Mouse (Mus musculus) gonadal fat pad, adult 2 months (tissue): Measurements from ENCODE around the gene Tmem200b. TPM values are rescaled to one million over a fixed set of nuclear protein-coding genes. Genes with fewer than 3 reads are reported as not detected.

Experiments
- DNase-seq: peaks from one replicate; pipeline ENCODE4 v3.0.0-alpha.2; 2012; ENCODE audit warnings: low read depth
- polyA plus RNA-seq: library from polyadenylated mRNA; depleted of rRNA; stranded (reverse); fragments of >200 nt; gene quantifications from 2 replicates; pipeline ENCODE4 v1.2.3, GENCODE M21; 2012

The Tmem200b gene
- polyA plus RNA-seq, 1 experiment: 12.7 TPM

DNA sequence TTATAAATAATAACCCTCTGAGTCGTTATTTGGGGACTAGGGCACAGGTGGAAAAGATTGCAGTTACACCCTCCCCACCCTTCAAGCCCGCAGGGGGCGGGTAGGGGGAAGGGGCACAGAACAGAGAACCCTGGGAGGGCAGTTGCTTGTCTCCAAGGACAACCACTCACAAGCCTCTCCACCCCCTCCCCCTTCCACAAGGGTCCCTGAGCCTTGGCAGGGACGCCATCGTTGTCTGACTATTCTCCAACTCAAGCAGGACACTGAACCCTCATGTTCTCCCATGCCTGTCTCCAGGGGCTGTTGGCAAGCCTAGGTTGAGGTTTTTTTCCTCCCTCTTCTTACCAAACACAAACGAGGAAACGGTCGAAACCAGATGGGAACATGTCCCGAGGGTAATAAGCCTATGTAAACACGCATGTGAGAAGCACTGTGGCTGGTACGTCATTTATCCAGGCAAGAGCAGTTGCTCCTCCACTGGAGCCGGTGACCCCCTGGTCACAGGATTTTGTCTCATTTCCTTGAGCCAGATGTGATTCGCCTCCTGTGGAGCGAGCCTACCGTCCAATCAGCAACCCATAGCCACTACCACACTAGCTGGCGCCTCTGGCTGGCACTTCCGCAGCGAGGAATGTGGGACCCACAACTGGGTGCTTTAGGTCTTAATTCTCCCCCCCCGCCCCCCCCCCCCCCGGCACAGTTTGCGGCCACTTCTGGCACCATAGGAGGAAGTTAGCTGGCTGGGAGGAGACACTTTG is 11.2 kb upstream of the Tmem200b start:
- no peak for DNase-seq

DNA sequence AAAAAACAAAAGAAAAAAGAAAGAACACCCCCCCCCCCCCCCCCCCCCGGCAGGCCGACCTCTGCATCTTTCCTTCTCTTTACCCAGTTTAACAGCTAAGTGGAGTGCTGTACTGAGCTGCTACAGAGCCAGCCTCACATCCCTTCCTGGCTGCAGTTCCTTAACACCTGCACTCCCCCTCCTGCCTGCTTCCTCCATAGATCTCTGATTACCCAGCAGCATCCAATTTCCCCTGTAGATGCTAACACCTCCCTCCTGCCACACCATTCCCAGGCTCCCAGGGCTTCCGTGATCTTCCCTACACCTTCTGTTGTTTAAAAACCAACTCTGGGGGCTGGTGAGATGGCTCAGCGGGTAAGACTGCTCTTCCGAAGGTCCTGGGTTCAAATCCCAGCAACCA is 10.1 kb upstream of the Tmem200b start:
- no peak for DNase-seq

DNA sequence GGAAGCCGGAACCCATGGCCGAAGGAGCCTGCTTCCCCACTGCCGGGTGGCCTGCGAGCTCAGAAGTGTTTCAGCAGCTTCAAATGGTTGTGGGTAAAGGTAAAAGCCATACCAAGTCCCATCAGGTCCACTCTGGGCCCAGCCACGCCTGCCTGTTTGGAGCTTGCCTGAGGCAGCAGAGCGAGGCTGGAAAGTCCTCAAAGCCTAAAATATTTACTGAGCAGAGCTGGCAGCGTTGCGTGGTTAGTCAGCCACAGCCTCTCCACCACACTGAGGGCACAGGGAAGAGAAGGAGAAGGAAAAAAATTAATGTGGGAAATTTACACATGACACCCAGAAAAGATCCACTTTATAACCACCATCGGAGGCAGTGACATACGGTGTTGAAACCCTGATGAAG is 8.0 kb upstream of the Tmem200b start:
- no peak for DNase-seq

DNA sequence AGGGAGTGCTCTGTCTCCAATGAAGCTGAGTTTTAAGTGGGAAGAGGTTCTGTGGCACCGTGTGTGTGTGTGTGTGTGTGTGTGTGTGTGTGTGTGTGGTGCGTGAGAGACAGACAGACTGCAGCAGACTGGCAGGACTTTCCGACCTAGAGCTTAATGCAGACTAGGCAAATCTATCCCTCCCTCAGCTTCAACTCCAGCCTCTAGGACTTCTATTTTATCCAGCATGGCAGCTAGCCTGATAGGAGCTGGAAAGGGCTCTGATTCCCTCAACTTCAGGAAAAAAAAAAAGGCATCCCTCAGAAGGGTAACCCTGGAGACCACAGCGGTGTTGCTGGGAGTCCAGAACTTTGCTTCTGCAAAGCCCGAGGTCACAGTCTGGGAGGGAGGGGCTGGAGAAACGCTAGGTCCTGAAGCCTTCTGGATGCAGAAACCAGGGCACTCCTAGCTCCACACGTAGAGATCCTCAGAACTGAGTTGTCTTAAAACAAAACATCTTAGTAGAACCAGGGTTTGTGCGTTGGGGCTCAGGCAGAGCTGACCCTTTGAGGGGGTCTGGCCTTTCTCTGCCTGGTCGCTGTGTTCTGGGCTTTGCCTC is 7.4 kb upstream of the Tmem200b start:
- DNase-seq: no peak

DNA sequence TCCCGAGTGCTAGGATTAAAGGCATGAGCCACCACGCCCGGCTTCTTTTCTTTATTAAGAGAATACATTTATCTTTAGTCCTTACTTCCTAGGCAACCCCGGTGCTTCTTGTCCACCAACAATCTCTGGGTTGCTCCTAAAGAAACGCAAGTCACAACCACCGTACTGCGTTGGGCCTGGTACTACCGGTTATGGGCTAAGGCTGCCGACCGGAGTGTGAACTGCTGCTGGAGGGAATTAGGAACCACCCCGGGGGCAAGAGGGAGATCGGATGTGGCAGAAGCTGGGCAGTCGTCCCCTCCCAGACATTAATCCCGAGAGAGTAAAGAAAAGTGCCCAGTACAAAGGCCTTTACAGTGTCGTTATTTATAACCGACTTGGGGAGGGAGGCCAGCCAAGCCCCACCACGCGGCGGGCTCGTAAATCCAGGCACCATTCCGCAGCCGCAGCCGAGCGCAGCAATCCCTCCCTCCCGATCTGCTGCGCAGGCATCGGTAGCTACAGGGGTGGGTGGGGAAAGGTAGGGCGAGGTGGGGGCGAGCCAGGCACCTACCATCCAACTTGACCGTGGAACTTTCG is 6.6 kb upstream of the Tmem200b start:
- no peak for DNase-seq

DNA sequence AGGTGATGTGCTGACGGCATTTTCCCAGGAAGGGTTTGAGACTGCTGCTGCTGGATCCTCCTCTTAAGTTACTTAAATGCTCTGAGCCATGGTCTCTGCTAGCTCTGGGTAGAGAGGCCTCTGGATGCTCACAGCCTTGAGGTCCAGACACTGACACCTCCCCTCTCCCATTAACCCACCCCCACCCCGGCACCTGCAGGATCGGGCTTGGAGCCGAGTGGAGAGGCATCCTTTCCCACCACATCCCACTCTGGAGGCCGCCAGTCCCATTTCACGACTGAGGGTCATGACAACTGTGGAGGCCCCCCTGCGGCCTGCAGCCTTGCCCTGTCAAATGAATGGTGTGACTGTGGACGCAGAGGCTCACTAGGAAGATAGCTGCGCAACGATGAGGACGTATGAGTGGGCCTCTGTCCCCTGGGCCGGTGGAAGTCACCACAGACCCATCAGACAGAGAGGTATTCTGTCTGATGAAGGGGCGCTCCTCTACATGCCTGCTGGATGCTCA is 5.7 kb upstream of the Tmem200b start:
- DNase-seq: no peak

DNA sequence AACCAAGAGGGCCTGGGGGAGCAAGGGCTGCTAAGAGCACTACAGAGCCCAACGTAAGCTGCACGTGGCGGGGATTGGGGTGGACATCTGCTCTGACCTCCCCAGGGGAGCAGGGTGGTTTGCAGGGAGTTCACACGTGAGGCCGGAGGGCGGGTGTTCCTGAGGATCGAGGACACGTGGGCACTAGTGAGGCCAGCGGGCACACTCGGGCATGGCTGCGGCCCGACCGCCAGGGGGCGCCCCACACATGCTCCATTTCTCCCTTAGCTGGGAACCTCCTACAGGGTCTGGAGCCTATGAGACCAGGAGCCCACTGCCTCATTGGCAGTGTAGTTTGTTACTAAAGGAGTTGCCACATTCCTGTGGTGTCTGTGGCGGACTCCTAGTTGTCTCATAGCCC is 5.1 kb upstream of the Tmem200b start:
- no peak for DNase-seq

GRCm38 (mm10) chr4:131917010-131917555 is 4.5 kb upstream of the Tmem200b start:
- no peak for DNase-seq

- no peak for DNase-seq
Measured at GRCm38 (mm10) chr4:131918026-131918533, 3.5 kb upstream of the Tmem200b start.

- no peak for DNase-seq
Measured at GRCm38 (mm10) chr4:131918711-131919500, 2.7 kb upstream of the Tmem200b start.

DNA sequence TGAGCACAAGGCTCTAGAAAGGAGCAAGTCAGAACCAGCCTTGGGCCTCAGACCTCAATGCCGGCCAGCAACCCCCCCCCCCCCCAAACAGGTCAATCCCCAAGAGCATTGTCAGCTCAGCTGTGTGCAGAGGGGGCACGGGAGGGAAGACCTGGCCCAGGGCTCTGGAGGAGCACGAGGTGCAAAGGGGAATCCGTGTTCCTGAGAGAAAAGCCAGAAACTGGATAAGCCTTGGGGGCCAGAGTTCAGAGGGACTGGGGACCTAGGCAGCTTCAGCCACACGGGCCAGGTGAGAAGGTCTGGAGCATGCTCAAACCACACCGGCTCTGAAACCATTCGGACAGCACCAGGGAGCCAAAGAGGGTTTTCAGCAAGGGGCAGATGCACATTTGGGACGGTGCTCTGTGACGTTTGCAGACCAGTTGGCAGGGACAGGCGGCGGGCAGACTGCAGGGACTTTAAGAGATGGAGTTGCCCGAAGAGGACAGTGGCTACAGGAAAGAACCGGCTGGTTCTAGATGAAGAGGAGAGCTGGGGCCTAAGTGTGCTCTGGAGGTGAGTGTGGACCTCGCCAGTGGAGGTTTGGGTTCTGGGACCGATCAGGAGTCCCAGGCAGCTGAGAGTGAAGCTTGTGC is 1.9 kb upstream of the Tmem200b start:
- no peak for DNase-seq

GRCm38 (mm10) chr4:131920141-131920594 is 1.4 kb upstream of the Tmem200b start:
- DNase-seq: no peak

- DNase-seq: no peak
Measured at GRCm38 (mm10) chr4:131920595-131921351, 798 bp upstream of the Tmem200b start.

DNA sequence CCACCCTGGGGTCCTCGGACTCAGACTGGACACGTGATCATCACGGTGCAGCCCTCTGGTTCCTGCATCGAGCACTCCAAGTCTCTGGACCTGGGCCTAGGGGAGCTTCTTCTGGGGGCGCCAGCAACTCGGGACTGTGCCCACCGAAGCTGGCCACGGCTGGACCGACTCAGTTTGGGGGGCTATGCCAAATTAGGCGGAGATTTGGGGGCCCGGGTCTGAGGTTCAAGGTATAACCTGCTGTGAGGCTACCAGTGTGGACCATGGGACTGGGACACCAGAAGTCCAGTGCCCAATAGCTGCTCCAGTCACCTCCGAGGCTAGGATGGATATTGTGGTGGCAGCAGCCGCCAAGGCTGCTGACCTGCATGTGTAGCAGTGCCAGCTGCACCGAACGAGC is 833 bp downstream of the Tmem200b start:
- no peak for DNase-seq

GRCm38 (mm10) chr4:131924096-131924810 is 2.7 kb downstream of the Tmem200b start:
- DNase-seq: no peak

DNA sequence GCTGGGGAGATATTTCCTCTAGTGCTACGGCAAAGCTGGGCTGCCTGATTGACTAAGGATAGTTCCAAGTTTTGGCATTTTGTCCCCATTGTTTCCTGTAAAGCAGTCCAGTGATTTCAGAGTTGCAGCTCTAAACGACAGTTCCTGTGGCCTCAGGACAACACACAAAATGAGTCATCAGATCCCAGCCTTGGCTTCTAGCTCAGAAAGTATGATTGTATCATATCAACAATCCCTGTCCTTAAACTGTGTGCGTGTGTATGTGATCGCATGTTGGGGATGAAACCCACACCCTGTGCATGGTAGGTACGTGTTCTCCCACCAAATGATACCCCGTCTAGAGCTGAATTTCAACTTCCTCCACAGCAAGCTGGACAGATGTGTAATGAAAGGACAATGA is 7.6 kb downstream of the Tmem200b start:
- DNase-seq: no peak

- DNase-seq: no peak
Measured at GRCm38 (mm10) chr4:131939459-131939858, 17.9 kb downstream of the Tmem200b start.

- DNase-seq: no peak
Measured at GRCm38 (mm10) chr4:131940846-131941245, 19.3 kb downstream of the Tmem200b start.

DNA sequence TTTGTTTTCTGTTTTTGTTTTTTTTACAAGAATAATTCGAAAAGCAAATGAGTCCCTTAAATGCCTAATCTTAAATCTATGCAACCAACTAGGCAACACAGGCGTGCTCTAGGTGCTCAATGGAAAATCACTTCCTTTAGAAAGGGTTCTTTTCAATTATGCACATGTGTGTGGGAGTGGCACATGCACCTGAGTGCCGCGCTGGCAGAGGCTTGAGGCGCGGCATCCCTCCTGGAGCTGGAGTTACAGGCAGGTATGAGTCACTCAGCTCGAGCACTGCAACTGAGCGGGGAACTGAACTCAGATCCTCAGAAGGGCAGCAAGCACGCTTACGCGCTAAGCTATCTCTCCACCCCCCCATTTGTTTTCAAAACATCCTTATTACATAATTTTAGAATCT is 26.3 kb downstream of the Tmem200b start:
- no peak for DNase-seq

DNA sequence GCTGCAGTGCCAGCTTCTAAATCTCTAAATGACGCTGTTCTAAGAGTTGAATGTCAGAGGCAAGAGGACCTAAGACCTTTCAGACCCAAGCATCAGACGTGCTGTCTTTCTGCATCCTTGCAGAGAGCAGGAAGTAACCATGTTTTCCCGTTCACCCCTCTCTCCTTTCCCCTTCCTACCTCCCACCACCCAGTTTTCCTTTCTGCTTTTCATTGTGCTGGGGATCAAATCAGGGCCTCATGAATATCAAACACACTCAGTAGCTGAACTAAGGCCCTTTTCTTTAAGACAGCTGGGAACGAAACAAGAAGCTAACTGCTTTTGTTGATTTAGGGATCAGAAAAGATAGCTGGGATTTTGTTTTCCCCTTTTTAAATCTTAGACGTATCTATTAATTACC is 28.3 kb downstream of the Tmem200b start:
- no peak for DNase-seq
